Mouse (Mus musculus): Measurements from ENCODE around the gene Bcl2l1. TPM values are rescaled to one million over a fixed set of nuclear protein-coding genes. Genes with fewer than 3 reads are reported as not detected.

Bcl2l1 gene
- polyA plus RNA-seq, 1 experiment from 2014 or later = 179 TPM

- WGBS = 93% methylated on average over 3 of the region's 3 CpGs
- Histone ChIP-seq H3K27me3 (replicated peaks; ENCODE audit: control insufficient read depth, insufficient read depth, low read length) (no peaks in the 10 kb centered on the region), H3K9ac (ENCODE audit: low read length) (no peak overlapping the region), H3K9me3 (replicated peaks; ENCODE audit: control insufficient read depth, low read length) (no peaks in the 10 kb centered on the region), H3K36me3 (ENCODE audit: control insufficient read depth, insufficient read depth, low read length) (peaks cover 28% of the 10 kb centered on the region), H3K27ac (ENCODE audit: low read depth, low read length) (no peak overlapping the region), H3K4me2 (ENCODE audit: low read length) (no peak overlapping the region), H3K4me1 (ENCODE audit: control insufficient read depth, insufficient read depth, low read length) (peaks cover 26% of the 10 kb centered on the region), H3K4me3 (ENCODE audit: low read depth, low read length) (no peak overlapping the region)
- no peak for ATAC-seq
- DNase-seq (ENCODE audit: low spot score) = no peak
Measured at GRCm38 (mm10) chr2:152819097-152819624, 12.4 kb downstream of the Bcl2l1 start.

GRCm38 (mm10) chr2:152818679-152819078 lies 12.8 kb downstream of the Bcl2l1 start:
- Histone ChIP-seq H3K4me1 (ENCODE audit: control insufficient read depth, insufficient read depth, low read length) (peaks cover 21% of the 10 kb centered on the region), H3K4me2 (ENCODE audit: low read length) (no peak overlapping the region), H3K4me3 (ENCODE audit: low read depth, low read length) (no peak overlapping the region), H3K9ac (ENCODE audit: low read length) (no peak overlapping the region), H3K27me3 (replicated peaks; ENCODE audit: control insufficient read depth, insufficient read depth, low read length) (no peaks in the 10 kb centered on the region), H3K36me3 (ENCODE audit: control insufficient read depth, insufficient read depth, low read length) (peaks cover 23% of the 10 kb centered on the region), H3K9me3 (replicated peaks; ENCODE audit: control insufficient read depth, low read length) (no peaks in the 10 kb centered on the region), H3K27ac (ENCODE audit: low read depth, low read length) (no peak overlapping the region)
- ATAC-seq (no peak), DNase-seq (ENCODE audit: low spot score) (no peak)
- 39% methylated on average over 5 of the region's 5 CpGs for WGBS

- H3K9ac ChIP-seq (ENCODE audit: low read length) = no peak overlapping the region
- ATAC-seq (peak; percentile 81), DNase-seq (ENCODE audit: low spot score) (peak; percentile 81)
- no peak overlapping the region for H3K4me3 ChIP-seq (ENCODE audit: low read depth, low read length)
- peaks cover 23% of the 10 kb centered on the region for H3K36me3 ChIP-seq (ENCODE audit: control insufficient read depth, insufficient read depth, low read length)
- H3K4me2 ChIP-seq (ENCODE audit: low read length) = no peak overlapping the region
- peaks cover 21% of the 10 kb centered on the region for H3K4me1 ChIP-seq (ENCODE audit: control insufficient read depth, insufficient read depth, low read length)
- no peaks in the 10 kb centered on the region for H3K9me3 ChIP-seq (replicated peaks; ENCODE audit: control insufficient read depth, low read length)
- WGBS = 56% methylated on average over 6 of the region's 6 CpGs
- no peaks in the 10 kb centered on the region for H3K27me3 ChIP-seq (replicated peaks; ENCODE audit: control insufficient read depth, insufficient read depth, low read length)
- H3K27ac ChIP-seq (ENCODE audit: low read depth, low read length) = peak overlapping the region; percentile 55; the same call in 1 of the 2 replicates
Measured at GRCm38 (mm10) chr2:152817596-152818291, 13.8 kb downstream of the Bcl2l1 start.

GRCm38 (mm10) chr2:152816657-152817348 lies 14.7 kb downstream of the Bcl2l1 start:
- H3K4me1 ChIP-seq (ENCODE audit: control insufficient read depth, insufficient read depth, low read length) = peaks cover 21% of the 10 kb centered on the region
- no peak for ATAC-seq
- 81% methylated on average over 3 of the region's 3 CpGs for WGBS

GRCm38 (mm10) chr2:152815879-152816656 lies 15.5 kb downstream of the Bcl2l1 start:
- peaks cover 17% of the 10 kb centered on the region for H3K36me3 ChIP-seq (ENCODE audit: control insufficient read depth, insufficient read depth, low read length)
- peaks cover 21% of the 10 kb centered on the region for H3K4me1 ChIP-seq (ENCODE audit: control insufficient read depth, insufficient read depth, low read length)
- H3K4me3 ChIP-seq (ENCODE audit: low read depth, low read length) = no peak overlapping the region
- no peaks in the 10 kb centered on the region for H3K27me3 ChIP-seq (replicated peaks; ENCODE audit: control insufficient read depth, insufficient read depth, low read length)
- no peaks in the 10 kb centered on the region for H3K9me3 ChIP-seq (replicated peaks; ENCODE audit: control insufficient read depth, low read length)
- no peak overlapping the region for H3K9ac ChIP-seq (ENCODE audit: low read length)
- no peak overlapping the region for H3K4me2 ChIP-seq (ENCODE audit: low read length)
- ATAC-seq (no peak), DNase-seq (ENCODE audit: low spot score) (no peak)
- 70% methylated on average over 7 of the region's 7 CpGs for WGBS
- no peak overlapping the region for H3K27ac ChIP-seq (ENCODE audit: low read depth, low read length)

More at GRCm38 (mm10) chr2:152816657-152817348, 14.7 kb downstream of the Bcl2l1 start:
- no peak overlapping the region for H3K4me2 ChIP-seq (ENCODE audit: low read length)
- H3K9ac ChIP-seq (ENCODE audit: low read length) = no peak overlapping the region
- no peak overlapping the region for H3K4me3 ChIP-seq (ENCODE audit: low read depth, low read length)
- H3K9me3 ChIP-seq (replicated peaks; ENCODE audit: control insufficient read depth, low read length) = no peaks in the 10 kb centered on the region
- DNase-seq (ENCODE audit: low spot score) = no peak
- H3K27ac ChIP-seq (ENCODE audit: low read depth, low read length) = no peak overlapping the region
- no peaks in the 10 kb centered on the region for H3K27me3 ChIP-seq (replicated peaks; ENCODE audit: control insufficient read depth, insufficient read depth, low read length)
- peaks cover 23% of the 10 kb centered on the region for H3K36me3 ChIP-seq (ENCODE audit: control insufficient read depth, insufficient read depth, low read length)

- H3K27me3 ChIP-seq (replicated peaks; ENCODE audit: control insufficient read depth, insufficient read depth, low read length) = no peaks in the 10 kb centered on the region
- H3K27ac ChIP-seq (ENCODE audit: low read depth, low read length) = no peak overlapping the region
- H3K9me3 ChIP-seq (replicated peaks; ENCODE audit: control insufficient read depth, low read length) = no peaks in the 10 kb centered on the region
- WGBS = 84% methylated on average over 6 of the region's 6 CpGs
- no peak overlapping the region for H3K4me3 ChIP-seq (ENCODE audit: low read depth, low read length)
- peaks cover 10% of the 10 kb centered on the region for H3K4me1 ChIP-seq (ENCODE audit: control insufficient read depth, insufficient read depth, low read length)
- H3K36me3 ChIP-seq (ENCODE audit: control insufficient read depth, insufficient read depth, low read length) = peaks cover 5% of the 10 kb centered on the region; the same call in 1 of the 2 replicates
- H3K9ac ChIP-seq (ENCODE audit: low read length) = no peak overlapping the region
- H3K4me2 ChIP-seq (ENCODE audit: low read length) = no peak overlapping the region
- ATAC-seq (no peak), DNase-seq (ENCODE audit: low spot score) (no peak)
Measured at GRCm38 (mm10) chr2:152814213-152814874, 17.2 kb downstream of the Bcl2l1 start.

- no peaks in the 10 kb centered on the region for H3K27me3 ChIP-seq (replicated peaks; ENCODE audit: control insufficient read depth, insufficient read depth, low read length)
- no peak overlapping the region for H3K4me2 ChIP-seq (ENCODE audit: low read length)
- no peak for ATAC-seq
- H3K9me3 ChIP-seq (replicated peaks; ENCODE audit: control insufficient read depth, low read length) = no peaks in the 10 kb centered on the region
- H3K9ac ChIP-seq (ENCODE audit: low read length) = no peak overlapping the region
- H3K4me3 ChIP-seq (ENCODE audit: low read depth, low read length) = no peak overlapping the region
- H3K27ac ChIP-seq (ENCODE audit: low read depth, low read length) = no peak overlapping the region
- 100% methylated on average over 1 of the region's 1 CpGs for WGBS
- no peaks in the 10 kb centered on the region for H3K36me3 ChIP-seq (ENCODE audit: control insufficient read depth, insufficient read depth, low read length)
- no peak for DNase-seq (ENCODE audit: low spot score)
- H3K4me1 ChIP-seq (ENCODE audit: control insufficient read depth, insufficient read depth, low read length) = peaks cover 8% of the 10 kb centered on the region
Measured at GRCm38 (mm10) chr2:152813232-152813631, 18.3 kb downstream of the Bcl2l1 start.

- H3K9me3 ChIP-seq (replicated peaks; ENCODE audit: control insufficient read depth, low read length) = no peaks in the 10 kb centered on the region
- H3K4me1 ChIP-seq (ENCODE audit: control insufficient read depth, insufficient read depth, low read length) = no peaks in the 10 kb centered on the region
- no peak overlapping the region for H3K27ac ChIP-seq (ENCODE audit: low read depth, low read length)
- ATAC-seq (no peak), DNase-seq (ENCODE audit: low spot score) (no peak)
- WGBS = 41% methylated on average over 3 of the region's 3 CpGs
- no peak overlapping the region for H3K9ac ChIP-seq (ENCODE audit: low read length)
- H3K4me3 ChIP-seq (ENCODE audit: low read depth, low read length) = no peak overlapping the region
- H3K36me3 ChIP-seq (ENCODE audit: control insufficient read depth, insufficient read depth, low read length) = no peaks in the 10 kb centered on the region
- H3K27me3 ChIP-seq (replicated peaks; ENCODE audit: control insufficient read depth, insufficient read depth, low read length) = no peaks in the 10 kb centered on the region
- H3K4me2 ChIP-seq (ENCODE audit: low read length) = no peak overlapping the region
Measured at GRCm38 (mm10) chr2:152811336-152812165, 20.0 kb downstream of the Bcl2l1 start.

All from forebrain, embryonic 14.5 days (tissue).